Mouse (Mus musculus) erythroblast, embryonic 14.5 days (primary cell): ENCODE data around the gene Pla2g2c.

ENCODE experiments used
- GATA1 ChIP-seq: IDR thresholded peaks from 2 replicates; pipeline ENCODE4 v1.6.1; 2012; ENCODE audit warnings: low read length, inconsistent platforms, mixed read lengths
- TAL1 ChIP-seq: IDR thresholded peaks from 3 replicates; pipeline ENCODE4 v1.6.1; 2012; ENCODE audit warnings: low read length, inconsistent platforms, mixed read lengths

- TF ChIP-seq GATA1 (no peak), TAL1 (no peak)
Observed at GRCm38 (mm10) chr4:138725751-138726150, 1.2 kb downstream of the Pla2g2c start.
